Mouse (Mus musculus) heart, embryonic 12.5 days (tissue): ENCODE results near the gene Snx15. TPM values are rescaled to one million over a fixed set of nuclear protein-coding genes. Genes with fewer than 3 reads are reported as not detected.

Source experiments
- ATAC-seq: fragments of 200-750 bp; cut with Nextera tagmentation; 2 replicates; pipeline ENCODE4 v1.8.0; 2017; ENCODE audit warnings: moderate TSS enrichment, moderate library complexity; ENCODE audit not compliant: insufficient number of reproducible peaks, low FRiP score
- H3K27ac ChIP-seq: fragments of 300-500 bp; sonication (generic); 2 replicates; pipeline ENCODE4 v1.5.1; 2016; ENCODE audit warnings: mild to moderate bottlenecking, moderate library complexity; ENCODE audit not compliant: poor library complexity, severe bottlenecking
- H3K27me3 ChIP-seq: fragments of 300-500 bp; sonication (generic); replicated peaks from 2 replicates; pipeline ENCODE4 v1.6.1; 2016; ENCODE audit warnings: mild to moderate bottlenecking, moderate library complexity
- H3K36me3 ChIP-seq: fragments of 300-500 bp; sonication (generic); 2 replicates; pipeline ENCODE4 v1.6.1; 2016; ENCODE audit warnings: mild to moderate bottlenecking, moderate library complexity
- H3K4me1 ChIP-seq: fragments of 300-500 bp; sonication (generic); replicated peaks from 2 replicates; pipeline ENCODE4 v1.6.1; 2016; ENCODE audit warnings: mild to moderate bottlenecking
- H3K4me2 ChIP-seq: fragments of 300-500 bp; sonication (generic); 2 replicates; pipeline ENCODE4 v1.6.1; 2016; ENCODE audit warnings: mild to moderate bottlenecking, moderate library complexity
- H3K4me3 ChIP-seq: fragments of 300-500 bp; sonication (generic); 2 replicates; pipeline ENCODE4 v1.5.1; 2016; ENCODE audit warnings: mild to moderate bottlenecking
- H3K9ac ChIP-seq: fragments of 300-500 bp; sonication (generic); 2 replicates; pipeline ENCODE4 v1.6.1; 2016; ENCODE audit warnings: mild to moderate bottlenecking, moderate library complexity
- H3K9me3 ChIP-seq: fragments of 300-500 bp; sonication (generic); replicated peaks from 2 replicates; pipeline ENCODE4 v1.6.1; 2016; ENCODE audit warnings: mild to moderate bottlenecking, moderate library complexity
- WGBS: fragments of 180-500 bp; shearing (Covaris S2); methylation state at CpG from one replicate; pipeline ENCODE4 v1.1.7; 2016; 5-methylcytosine and 5-hydroxymethylcytosine counted together
- polyA plus RNA-seq: library from polyadenylated mRNA; unstranded; fragments of >200 nt; fragmentation: Nextera tagmentation; extraction: Ambion mirVana; gene quantifications from 2 replicates; pipeline ENCODE4 v1.2.1, GENCODE M21; 2016

The Snx15 gene
- polyA plus RNA-seq, 1 experiment from 2014 or later: 20.9 TPM

- Histone ChIP-seq H3K4me3 (no peak within 1 kb of the TSS), H3K36me3 (peaks cover 66% of the 10 kb centered on the region), H3K9ac (no peak within 1 kb of the TSS; the same call in 1 of the 2 replicates), H3K4me1 (no peaks in the 10 kb centered on the region), H3K4me2 (no peak within 1 kb of the TSS), H3K27ac (no peak within 1 kb of the TSS), H3K27me3 (no peaks in the 10 kb centered on the region), H3K9me3 (no peaks in the 10 kb centered on the region)
- ATAC-seq: no peak
- WGBS: 90% methylated on average over 7 of the region's 7 CpGs
These were observed 34.0 kb downstream of the Snx15 start, which contains the start of gene AC131692.1 for GRCm38 (mm10) chr19:6094119-6094518. AC131692.1 (plus strand) TSS chr19:6094419.

- H3K27me3 ChIP-seq: no peaks in the 10 kb centered on the region
- H3K4me2 ChIP-seq: no peak overlapping the region
- H3K9me3 ChIP-seq: no peaks in the 10 kb centered on the region
- H3K4me1 ChIP-seq: peaks cover 10% of the 10 kb centered on the region
- no peak overlapping the region for H3K27ac ChIP-seq
- peaks cover 61% of the 10 kb centered on the region for H3K36me3 ChIP-seq
- 94% methylated on average over 13 of the region's 13 CpGs for WGBS
- ATAC-seq: no peak
- no peak overlapping the region for H3K4me3 ChIP-seq
- no peak overlapping the region for H3K9ac ChIP-seq
These were observed 39.3 kb downstream of the Snx15 start for GRCm38 (mm10) chr19:6088841-6089240.

GRCm38 (mm10) chr19:6085417-6085879 is 42.7 kb downstream of the Snx15 start:
- ATAC-seq: peak; percentile 80
- H3K36me3 ChIP-seq: peaks cover 55% of the 10 kb centered on the region
- H3K27ac ChIP-seq: peak overlapping the region; percentile 53; the same call in 1 of the 2 replicates

GRCm38 (mm10) chr19:6084478-6085248 is 43.4 kb downstream of the Snx15 start, which contains the start of the genes Zfpl1 and Cdca5:
Zfpl1 (minus strand) TSS chr19:6084956.
Cdca5 (plus strand) TSS chr19:6084983.
- Histone ChIP-seq H3K4me2 (peak within 1 kb of the TSS; percentile 91), H3K4me3 (peak within 1 kb of the TSS; percentile 83), H3K9me3 (no peaks in the 10 kb centered on the region), H3K9ac (peak within 1 kb of the TSS; percentile 81), H3K27me3 (no peaks in the 10 kb centered on the region), H3K36me3 (peaks cover 55% of the 10 kb centered on the region), H3K4me1 (peaks cover 17% of the 10 kb centered on the region), H3K27ac (peak within 1 kb of the TSS; percentile 53; the same call in 1 of the 2 replicates)
- peak; percentile 93 for ATAC-seq
- WGBS: under 1% methylated on average over 58 of the region's 58 CpGs

More at GRCm38 (mm10) chr19:6085417-6085879, 42.7 kb downstream of the Snx15 start:
- WGBS: under 1% methylated on average over 17 of the region's 17 CpGs
- Histone ChIP-seq H3K4me3 (peak overlapping the region; percentile 83), H3K4me1 (peaks cover 17% of the 10 kb centered on the region), H3K27me3 (no peaks in the 10 kb centered on the region), H3K9ac (peak overlapping the region; percentile 81), H3K9me3 (no peaks in the 10 kb centered on the region), H3K4me2 (peak overlapping the region; percentile 86)

- no peak within 1 kb of the TSS for H3K4me2 ChIP-seq
- WGBS: 83% methylated on average over 9 of the region's 9 CpGs
These were observed 45.9 kb downstream of the Snx15 start, which contains the start of gene Gm28374 for GRCm38 (mm10) chr19:6082156-6082555. Gm28374 (minus strand) TSS chr19:6082256.

DNA sequence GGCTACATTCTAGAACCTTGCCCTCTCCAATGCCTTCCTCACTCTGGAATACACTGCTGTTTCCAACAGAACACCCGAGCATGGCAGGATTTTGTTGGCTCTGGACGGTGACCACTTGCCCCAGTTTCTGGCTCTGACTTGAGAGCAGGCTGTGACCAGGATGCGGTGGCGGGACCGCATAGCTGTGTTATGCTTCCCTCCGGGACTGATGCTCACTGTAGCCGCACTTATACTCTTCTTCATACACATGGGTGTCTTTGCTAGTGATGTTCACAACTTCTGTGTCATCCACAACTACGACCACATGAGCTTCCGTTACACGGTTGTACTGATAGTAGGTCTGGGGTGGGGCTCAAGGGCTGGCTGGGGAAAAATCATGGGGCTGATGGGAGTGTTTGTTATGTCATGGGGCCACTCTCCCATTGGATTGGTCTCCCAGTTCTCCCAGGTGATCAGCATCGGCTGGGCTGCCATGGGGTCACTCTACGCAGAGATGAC is 48.1 kb downstream of the Snx15 start, which contains the start of gene Tmem262:
Tmem262 (plus strand) TSS at position 51 of the 498 bp plus-strand sequence.
- H3K9ac ChIP-seq: no peak within 1 kb of the TSS
- no peaks in the 10 kb centered on the region for H3K27me3 ChIP-seq
- 92% methylated on average over 12 of the region's 12 CpGs for WGBS
- no peaks in the 10 kb centered on the region for H3K9me3 ChIP-seq
- no peak for ATAC-seq
- peaks cover 20% of the 10 kb centered on the region for H3K4me1 ChIP-seq
- H3K27ac ChIP-seq: no peak within 1 kb of the TSS
- H3K36me3 ChIP-seq: peaks cover 39% of the 10 kb centered on the region
- H3K4me2 ChIP-seq: no peak within 1 kb of the TSS
- H3K4me3 ChIP-seq: no peak within 1 kb of the TSS

More at GRCm38 (mm10) chr19:6082156-6082555, 45.9 kb downstream of the Snx15 start, which contains the start of gene Gm28374:
- H3K27me3 ChIP-seq: no peaks in the 10 kb centered on the region
- H3K27ac ChIP-seq: no peak within 1 kb of the TSS
- H3K36me3 ChIP-seq: peaks cover 32% of the 10 kb centered on the region
- H3K4me1 ChIP-seq: peaks cover 17% of the 10 kb centered on the region
- no peak within 1 kb of the TSS for H3K9ac ChIP-seq
- no peak for ATAC-seq
- no peaks in the 10 kb centered on the region for H3K9me3 ChIP-seq
- no peak within 1 kb of the TSS for H3K4me3 ChIP-seq

DNA sequence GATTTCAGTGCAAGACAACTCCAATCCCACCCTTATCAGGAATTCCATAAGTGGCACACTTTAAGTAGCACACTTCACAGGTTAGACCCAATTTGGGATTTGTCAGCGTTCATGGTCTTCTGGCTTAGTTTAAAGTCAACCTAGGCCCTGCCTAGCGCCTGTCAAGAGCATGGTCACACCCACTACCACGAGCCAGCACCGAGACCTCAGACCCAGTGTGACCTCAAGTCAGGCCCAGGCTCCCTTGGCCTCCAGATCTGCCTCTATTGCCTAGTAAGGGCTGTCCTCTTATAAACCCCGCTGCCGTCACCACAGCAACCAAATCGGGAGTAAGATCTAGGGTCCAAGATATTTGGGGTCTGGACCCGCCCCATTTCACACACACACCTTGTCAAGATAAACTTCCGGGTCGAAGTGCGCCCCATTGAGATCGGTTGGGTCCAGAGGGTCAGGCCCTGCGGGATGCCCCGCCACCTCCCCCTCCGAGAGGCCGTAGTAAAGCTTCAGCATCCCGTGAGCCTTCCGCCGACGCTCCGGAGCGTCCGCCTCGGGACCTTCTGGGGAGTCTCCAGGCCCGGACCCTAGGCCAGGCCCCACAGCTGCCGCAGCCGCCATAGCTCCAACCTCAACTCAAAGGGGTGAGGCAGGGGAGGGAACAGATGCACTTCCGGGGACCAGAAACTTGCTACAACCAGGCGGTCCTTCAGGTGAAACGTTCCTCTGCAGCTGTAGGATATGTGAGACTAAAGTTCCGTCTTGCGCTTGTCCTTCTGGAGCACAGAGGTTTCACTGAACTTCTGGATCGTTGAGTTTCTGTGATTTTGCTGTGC is 51.3 kb downstream of the Snx15 start, which contains the start of gene Vps51:
Vps51 (minus strand) TSS at position 668 of the 830 bp plus-strand sequence.
- H3K9me3 ChIP-seq: no peaks in the 10 kb centered on the region
- peak within 1 kb of the TSS; percentile 85 for H3K4me2 ChIP-seq
- WGBS: 1% methylated on average over 33 of the region's 33 CpGs
- H3K4me1 ChIP-seq: peaks cover 8% of the 10 kb centered on the region
- peak; percentile 79 for ATAC-seq
- H3K27me3 ChIP-seq: no peaks in the 10 kb centered on the region
- H3K4me3 ChIP-seq: peak within 1 kb of the TSS; percentile 79
- peak within 1 kb of the TSS; percentile 67 for H3K27ac ChIP-seq
- peaks cover 54% of the 10 kb centered on the region for H3K36me3 ChIP-seq
- peak within 1 kb of the TSS; percentile 79 for H3K9ac ChIP-seq

- Histone ChIP-seq H3K9me3 (no peaks in the 10 kb centered on the region), H3K4me1 (peaks cover 8% of the 10 kb centered on the region), H3K9ac (no peak overlapping the region), H3K27me3 (no peaks in the 10 kb centered on the region), H3K4me2 (no peak overlapping the region), H3K36me3 (peaks cover 61% of the 10 kb centered on the region), H3K4me3 (no peak overlapping the region), H3K27ac (no peak overlapping the region)
- WGBS: 87% methylated on average over 5 of the region's 5 CpGs
- ATAC-seq: no peak
These were observed 54.2 kb downstream of the Snx15 start for GRCm38 (mm10) chr19:6073889-6074288.

- no peaks in the 10 kb centered on the region for H3K27me3 ChIP-seq
- no peak overlapping the region for H3K27ac ChIP-seq
- 87% methylated on average over 19 of the region's 19 CpGs for WGBS
- peaks cover 66% of the 10 kb centered on the region for H3K36me3 ChIP-seq
- peaks cover 22% of the 10 kb centered on the region for H3K4me1 ChIP-seq
- no peak for ATAC-seq
- no peak overlapping the region for H3K4me3 ChIP-seq
- H3K9ac ChIP-seq: no peak overlapping the region
- no peaks in the 10 kb centered on the region for H3K9me3 ChIP-seq
- H3K4me2 ChIP-seq: no peak overlapping the region
These were observed 56.8 kb downstream of the Snx15 start for GRCm38 (mm10) chr19:6071261-6071660.

- H3K27me3 ChIP-seq: no peaks in the 10 kb centered on the region
- no peaks in the 10 kb centered on the region for H3K9me3 ChIP-seq
- H3K36me3 ChIP-seq: peaks cover 62% of the 10 kb centered on the region
- whole genome bisulfite sequencing: 85% methylated on average over 31 of the region's 31 CpGs
- no peak overlapping the region for H3K9ac ChIP-seq
- no peak overlapping the region for H3K4me3 ChIP-seq
- H3K4me1 ChIP-seq: peaks cover 20% of the 10 kb centered on the region
- no peak overlapping the region for H3K4me2 ChIP-seq
- ATAC-seq: no peak
- no peak overlapping the region for H3K27ac ChIP-seq
These were observed 57.4 kb downstream of the Snx15 start for GRCm38 (mm10) chr19:6070571-6071250.
